Mouse (Mus musculus) thymus, adult 2 months (tissue): ENCODE measurements around the gene Thsd7b. TPM values are rescaled to one million over a fixed set of nuclear protein-coding genes. Genes with fewer than 3 reads are reported as not detected.

Source experiments
- DNase-seq: peaks from one replicate; pipeline ENCODE4 v3.0.0; 2021
- H3K27ac ChIP-seq: fragments of 200-500 bp; 2 replicates; pipeline ENCODE4 v1.5.1; 2012; ENCODE audit warnings: low read length, control low read depth; ENCODE audit not compliant: control insufficient read depth, insufficient read depth
- H3K27me3 ChIP-seq: fragments of 200-500 bp; 2 replicates; pipeline ENCODE4 v1.6.1; 2012; ENCODE audit warnings: mild to moderate bottlenecking, low read length, moderate library complexity, mixed read lengths; ENCODE audit not compliant: control insufficient read depth, insufficient read depth
- H3K36me3 ChIP-seq: fragments of 200-500 bp; 2 replicates; pipeline ENCODE4 v1.6.1; 2012; ENCODE audit warnings: mild to moderate bottlenecking, low read length, moderate library complexity; ENCODE audit not compliant: control insufficient read depth, insufficient read depth
- H3K4me1 ChIP-seq: fragments of 200-500 bp; replicated peaks from 2 replicates; pipeline ENCODE4 v1.6.1; 2012; ENCODE audit warnings: low read length; ENCODE audit not compliant: control insufficient read depth, insufficient read depth
- H3K4me3 ChIP-seq: fragments of 200-500 bp; 2 replicates; pipeline ENCODE4 v1.5.1; 2012; ENCODE audit warnings: mild to moderate bottlenecking, low read length, control low read depth, moderate library complexity; ENCODE audit not compliant: control insufficient read depth, insufficient read depth
- CTCF ChIP-seq: fragments of 200-500 bp; IDR thresholded peaks from 2 replicates; pipeline ENCODE4 v1.5.1; 2012; ENCODE audit warnings: mild to moderate bottlenecking, control low read depth, low read length, moderate library complexity, borderline replicate concordance; ENCODE audit not compliant: control insufficient read depth, poor library complexity, insufficient read depth; ENCODE audit errors: extremely low read depth
- POLR2A ChIP-seq: fragments of 200-500 bp; IDR thresholded peaks from 2 replicates; pipeline ENCODE4 v1.6.1; 2012; ENCODE audit warnings: mild to moderate bottlenecking, low read length, control low read depth, moderate library complexity; ENCODE audit not compliant: control insufficient read depth, poor library complexity, insufficient read depth; ENCODE audit errors: extremely low read depth
- WGBS: fragments of 180-500 bp; shearing (Covaris S2); methylation state at CpG from one replicate; pipeline ENCODE4 v1.1.7; 2018; 5-methylcytosine and 5-hydroxymethylcytosine counted together
- polyA plus RNA-seq: library from polyadenylated mRNA; depleted of rRNA; stranded (reverse); fragments of >200 nt; gene quantifications from 2 replicates; pipeline ENCODE4 v1.2.3, GENCODE M21; 2012

The Thsd7b gene
- polyA plus RNA-seq, 1 experiment: 0.55 TPM

DNA sequence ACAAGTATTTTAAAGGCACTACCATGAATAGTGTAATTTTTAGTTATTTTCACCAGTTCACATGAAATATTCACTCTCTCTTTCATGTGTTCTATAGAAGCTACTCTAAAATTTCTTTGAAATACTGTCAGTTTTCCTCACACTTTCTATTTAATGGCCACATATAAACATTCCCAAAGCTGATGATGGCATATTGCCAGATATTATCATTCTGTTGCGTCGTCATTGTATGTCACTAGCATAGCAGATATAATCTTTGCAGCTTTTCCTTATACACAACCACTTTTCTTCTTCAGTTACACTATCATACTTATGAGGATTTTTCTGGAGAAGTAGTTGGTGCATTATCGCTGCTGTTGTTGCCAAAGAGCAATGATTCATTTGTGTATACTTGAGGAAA is 297.4 kb downstream of the Thsd7b start:
- H3K27ac ChIP-seq: no peak overlapping the region
- H3K4me1 ChIP-seq: no peaks in the 10 kb centered on the region
- no peak overlapping the region for H3K4me3 ChIP-seq
- DNase-seq: no peak
- H3K27me3 ChIP-seq: no peaks in the 10 kb centered on the region
- H3K36me3 ChIP-seq: no peaks in the 10 kb centered on the region
- TF ChIP-seq CTCF (no peak), POLR2A (no peak)
- WGBS: 91% methylated on average over 3 of the region's 3 CpGs

DNA sequence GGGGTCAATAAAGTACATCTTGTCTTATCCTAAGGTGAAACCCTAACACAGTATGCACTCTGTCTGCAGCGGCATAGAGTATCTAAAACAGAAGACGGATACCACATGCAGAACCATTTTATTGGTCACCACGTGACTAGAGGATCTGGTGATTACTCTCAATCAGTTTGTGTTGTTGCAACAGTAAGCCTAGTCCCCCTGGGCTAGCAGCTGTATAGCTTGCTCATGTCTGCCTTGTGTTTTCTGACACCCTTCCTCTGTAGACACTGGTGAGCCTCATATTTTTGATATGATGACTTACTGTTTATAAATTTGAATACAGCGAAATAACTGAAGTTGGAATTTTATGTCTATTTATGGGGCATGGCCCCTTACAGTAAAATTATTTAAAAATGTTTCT is 306.9 kb downstream of the Thsd7b start:
- H3K27ac ChIP-seq: no peak overlapping the region
- no peak for TF ChIP-seq CTCF
- TF ChIP-seq POLR2A: no peak
- no peaks in the 10 kb centered on the region for H3K36me3 ChIP-seq
- no peaks in the 10 kb centered on the region for H3K4me1 ChIP-seq
- no peaks in the 10 kb centered on the region for H3K27me3 ChIP-seq
- no peak overlapping the region for H3K4me3 ChIP-seq
- WGBS: 90% methylated on average over 4 of the region's 4 CpGs
- no peak for DNase-seq

- 23% methylated on average over 6 of the region's 6 CpGs for WGBS
- TF ChIP-seq CTCF: no peak
- TF ChIP-seq POLR2A: no peak
- no peak overlapping the region for H3K27ac ChIP-seq
- H3K4me3 ChIP-seq: no peak overlapping the region
- H3K4me1 ChIP-seq: no peaks in the 10 kb centered on the region
- no peaks in the 10 kb centered on the region for H3K27me3 ChIP-seq
- DNase-seq: no peak
- H3K36me3 ChIP-seq: no peaks in the 10 kb centered on the region
Observed at GRCm38 (mm10) chr1:129586635-129587034, 313.5 kb downstream of the Thsd7b start.

- no peak for DNase-seq
- no peaks in the 10 kb centered on the region for H3K36me3 ChIP-seq
- WGBS: 88% methylated on average over 3 of the region's 3 CpGs
Observed at GRCm38 (mm10) chr1:129589366-129590002, 316.4 kb downstream of the Thsd7b start.

DNA sequence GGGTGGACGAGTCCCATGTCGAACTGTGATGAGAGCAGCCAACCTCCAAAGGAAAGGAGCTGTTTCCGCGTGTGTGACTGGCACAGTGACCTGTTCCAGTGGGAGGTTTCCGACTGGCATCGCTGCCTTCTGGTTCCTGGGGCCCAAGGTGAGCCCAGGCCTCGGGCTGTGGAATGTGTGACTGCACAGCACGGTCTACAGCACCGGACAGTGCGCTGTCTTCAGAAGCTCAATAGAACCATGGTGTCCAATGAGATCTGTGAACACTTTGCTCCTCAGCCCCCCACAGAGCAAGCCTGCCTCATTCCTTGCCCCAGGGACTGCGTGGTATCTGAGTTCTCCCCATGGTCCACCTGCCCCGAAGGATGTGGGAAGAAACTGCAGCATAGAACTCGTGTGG is 322.3 kb downstream of the Thsd7b start:
- H3K27me3 ChIP-seq: no peaks in the 10 kb centered on the region
- WGBS: 92% methylated on average over 13 of the region's 13 CpGs

More at GRCm38 (mm10) chr1:129589366-129590002, 316.4 kb downstream of the Thsd7b start:
- Histone ChIP-seq H3K27me3 (no peaks in the 10 kb centered on the region), H3K27ac (no peak overlapping the region), H3K4me1 (no peaks in the 10 kb centered on the region), H3K4me3 (no peak overlapping the region)
- TF ChIP-seq POLR2A: no peak
- no peak for TF ChIP-seq CTCF

GRCm38 (mm10) chr1:129600933-129601332 is 327.8 kb downstream of the Thsd7b start:
- H3K36me3 ChIP-seq: no peaks in the 10 kb centered on the region
- no peak overlapping the region for H3K4me3 ChIP-seq
- no peaks in the 10 kb centered on the region for H3K4me1 ChIP-seq
- DNase-seq: no peak
- no peak overlapping the region for H3K27ac ChIP-seq
- no peaks in the 10 kb centered on the region for H3K27me3 ChIP-seq
- TF ChIP-seq POLR2A (no peak), CTCF (no peak)

More for the DNA sequence above, 322.3 kb downstream of the Thsd7b start:
- H3K4me1 ChIP-seq: no peaks in the 10 kb centered on the region
- TF ChIP-seq CTCF (no peak), POLR2A (no peak)
- no peak for DNase-seq
- no peaks in the 10 kb centered on the region for H3K36me3 ChIP-seq
- H3K4me3 ChIP-seq: no peak overlapping the region
- H3K27ac ChIP-seq: no peak overlapping the region

- Histone ChIP-seq H3K36me3 (no peaks in the 10 kb centered on the region), H3K4me1 (no peaks in the 10 kb centered on the region), H3K4me3 (no peak overlapping the region), H3K27me3 (no peaks in the 10 kb centered on the region), H3K27ac (no peak overlapping the region)
- TF ChIP-seq POLR2A (no peak), CTCF (no peak)
- no peak for DNase-seq
Observed at GRCm38 (mm10) chr1:129602284-129602683, 329.2 kb downstream of the Thsd7b start.
